Mouse (Mus musculus): ENCODE data around the gene Prmt8. TPM values are rescaled to one million over a fixed set of nuclear protein-coding genes. Genes with fewer than 3 reads are reported as not detected.

Prmt8 gene
- total RNA-seq, 2 experiments from 2014 or later = not detected

GRCm38 (mm10) chr6:127741162-127741561 lies 28.1 kb downstream of the Prmt8 start:
- DNase-seq (ENCODE audit: low spot score) = no peak
- intact Hi-C loops (cut with DNase I) = no loop called here

DNA sequence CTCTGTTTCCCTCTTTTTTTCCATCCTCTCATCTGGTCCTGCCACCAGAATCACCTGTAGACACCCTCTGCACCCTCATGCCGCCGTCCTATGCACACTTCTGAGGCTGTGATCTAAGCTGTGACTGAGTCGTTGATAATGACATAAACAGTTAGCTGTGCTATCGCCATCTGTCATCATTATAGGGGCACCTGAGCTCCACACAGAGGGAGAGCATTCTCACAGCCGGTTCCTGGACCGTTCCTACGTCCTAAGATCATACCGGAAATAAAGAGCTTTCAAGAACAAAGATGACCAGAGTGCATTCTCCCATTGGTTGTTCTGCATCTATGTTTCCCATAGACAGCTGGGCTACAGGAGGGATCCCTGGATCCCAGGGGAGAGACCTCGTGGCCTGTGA lies 28.6 kb downstream of the Prmt8 start:
- no peak for DNase-seq (ENCODE audit: low spot score)
- intact Hi-C loops (cut with DNase I) = no loop called here

DNA sequence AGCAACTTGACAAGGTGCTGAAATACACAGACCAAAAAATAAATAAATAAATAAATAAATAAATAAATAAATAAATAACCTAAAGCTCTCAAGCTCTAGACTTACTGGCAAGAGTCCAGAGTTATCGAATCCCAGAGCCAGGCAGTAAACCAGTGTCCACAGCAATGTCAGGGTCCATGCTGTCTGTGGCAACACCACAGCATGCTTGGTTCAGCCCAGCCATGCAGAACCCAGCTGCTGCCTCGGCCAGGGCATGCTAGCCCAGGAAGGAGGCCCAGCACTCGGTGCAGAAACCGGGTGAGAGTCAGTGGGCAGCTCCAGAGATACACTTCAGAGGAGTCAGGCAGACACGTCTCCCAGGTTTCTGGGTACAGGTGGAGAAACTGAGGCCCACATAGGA lies 29.4 kb downstream of the Prmt8 start:
- intact Hi-C loops (cut with DNase I) = no loop called here
- no peak for DNase-seq (ENCODE audit: low spot score)

DNA sequence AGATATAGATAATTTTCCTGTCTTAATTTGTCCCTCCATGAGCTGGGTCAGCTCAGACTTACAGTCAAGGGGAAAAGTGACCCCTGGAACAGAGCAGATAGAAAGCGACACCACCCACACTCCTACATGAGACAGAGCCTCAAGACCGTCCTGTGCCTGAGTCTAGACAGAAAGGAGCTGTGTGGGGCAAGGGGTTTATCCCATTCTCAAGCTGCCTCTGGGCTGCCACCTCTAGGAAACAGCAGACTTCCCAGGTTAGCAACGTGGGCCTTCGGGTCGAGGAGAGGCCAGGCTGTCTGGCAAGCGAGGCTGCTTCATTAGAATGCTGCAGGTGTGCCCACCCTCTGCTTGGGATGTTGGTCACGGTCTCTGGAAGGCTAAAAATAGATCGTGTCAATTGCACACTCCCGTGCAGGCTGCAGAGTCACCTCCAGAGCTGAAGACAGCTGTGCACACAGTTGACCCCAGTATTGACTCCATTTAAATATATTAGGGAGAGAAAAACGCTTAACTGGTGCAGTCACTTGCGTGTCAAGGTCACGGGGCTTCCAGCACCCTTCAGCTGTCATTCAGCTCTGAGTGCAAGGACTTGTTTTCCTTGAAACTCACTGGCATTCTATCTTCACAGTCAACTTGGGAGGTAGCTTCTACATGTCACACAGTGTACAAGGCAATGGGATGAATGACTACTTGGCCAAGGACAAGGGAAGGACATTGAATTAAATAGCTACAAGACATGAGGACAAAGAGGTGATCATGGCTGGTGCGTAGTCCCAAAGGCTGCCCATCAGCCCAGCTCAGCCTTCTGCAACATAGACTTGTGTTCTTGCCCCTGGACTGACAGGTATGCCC lies 33.9 kb downstream of the Prmt8 start:
- DNase-seq (ENCODE audit: low spot score) = no peak
- intact Hi-C loops (cut with DNase I) = no loop called here

GRCm38 (mm10) chr6:127723126-127723525 lies 46.1 kb downstream of the Prmt8 start:
- no peak for DNase-seq (ENCODE audit: low spot score)

DNA sequence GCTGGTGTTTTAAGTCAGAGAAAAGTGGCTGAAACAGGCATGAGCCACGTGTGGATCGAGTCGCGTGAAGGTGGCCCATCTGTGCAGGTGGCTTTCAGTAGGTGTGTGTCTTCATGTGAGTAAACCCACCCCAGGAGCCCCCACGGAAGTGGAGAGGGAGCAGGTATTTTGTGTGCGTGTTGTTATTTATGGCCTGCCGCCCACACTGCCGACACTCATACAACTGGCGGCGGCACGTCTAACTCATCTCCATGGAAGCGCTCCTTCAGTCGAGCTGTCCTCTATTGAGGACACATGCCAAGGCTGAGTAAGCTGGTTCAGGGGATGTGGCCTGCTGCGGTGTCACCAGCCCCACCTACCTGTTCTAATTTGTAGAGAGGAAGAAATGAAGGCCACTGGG lies 49.4 kb downstream of the Prmt8 start:
- intact Hi-C loops (cut with DNase I) = no loop called here
- DNase-seq (ENCODE audit: low spot score) = no peak

More at GRCm38 (mm10) chr6:127723126-127723525, 46.1 kb downstream of the Prmt8 start:
- intact Hi-C loops (cut with DNase I) = no loop called here

DNA sequence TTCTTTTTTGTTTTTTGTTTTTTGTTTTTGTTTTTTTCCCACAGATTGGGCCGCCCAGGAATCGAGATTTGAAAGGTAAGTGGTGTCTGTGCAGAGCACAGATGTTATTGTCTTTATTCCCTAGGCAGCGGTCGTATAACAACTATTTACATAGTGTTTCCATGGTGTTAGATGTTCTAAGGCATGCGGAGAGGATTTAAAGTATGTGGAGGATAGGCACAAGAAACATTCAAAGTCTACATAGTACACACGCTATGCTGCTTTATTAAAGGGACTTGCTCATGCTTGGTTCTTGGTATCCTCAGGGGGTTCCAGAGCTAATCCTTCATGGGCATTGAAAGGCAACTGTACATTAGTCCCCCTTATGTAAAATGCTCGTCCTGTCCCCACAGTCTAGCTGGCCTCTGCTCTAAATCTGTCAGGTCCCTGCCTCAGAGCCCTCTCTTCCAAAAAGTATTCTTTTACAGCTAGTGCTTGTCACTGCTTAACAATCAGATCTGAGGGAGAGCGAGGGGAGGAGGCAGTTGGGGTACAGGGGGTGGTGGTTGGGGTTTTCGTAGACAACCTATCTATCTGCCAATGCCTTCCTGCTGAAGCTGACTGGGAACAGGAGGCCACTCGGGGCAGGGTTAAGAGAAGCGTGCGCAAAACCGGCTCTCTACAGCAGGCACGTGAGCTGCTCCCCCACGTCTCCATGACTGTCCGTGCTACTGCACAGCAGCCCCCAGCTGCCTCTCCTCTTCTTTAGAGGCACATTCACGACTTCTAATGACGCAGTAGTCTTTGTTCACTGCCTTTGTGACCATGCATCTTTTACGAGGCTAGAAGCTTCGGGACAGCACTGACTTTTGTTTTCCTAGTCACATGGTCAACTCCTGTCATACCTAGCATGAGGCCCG lies 51.8 kb downstream of the Prmt8 start:
- intact Hi-C loops (cut with DNase I) = no loop called here
- DNase-seq (ENCODE audit: low spot score) = no peak

- intact Hi-C loops (cut with DNase I) = no loop called here
- no peak for DNase-seq (ENCODE audit: low spot score)
Observed at GRCm38 (mm10) chr6:127715428-127715827, 53.8 kb downstream of the Prmt8 start.

DNA sequence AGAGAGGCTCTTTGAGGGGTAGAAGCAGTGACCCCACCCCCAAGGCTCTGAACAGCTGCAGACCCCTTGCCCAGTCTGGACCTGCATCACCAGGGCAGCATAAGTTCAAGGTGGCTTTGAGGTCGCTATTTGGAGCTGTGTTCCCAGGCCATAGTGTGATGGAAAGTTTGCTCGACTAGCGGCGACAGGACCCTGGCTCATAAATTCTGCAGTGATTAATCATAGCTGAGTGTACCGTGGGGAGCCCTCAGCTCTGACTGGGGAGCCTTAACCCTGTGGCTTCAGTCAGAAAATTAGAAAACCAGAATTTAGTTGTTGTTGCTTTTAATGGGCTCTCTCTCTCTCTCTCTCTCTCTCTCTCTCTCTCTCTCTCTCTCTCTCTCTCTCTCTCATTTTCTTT lies 54.4 kb downstream of the Prmt8 start:
- DNase-seq (ENCODE audit: low spot score) = no peak
- intact Hi-C loops (cut with DNase I) = no loop called here

GRCm38 (mm10) chr6:127708218-127708628 lies 61.0 kb downstream of the Prmt8 start:
- intact Hi-C loops (cut with DNase I) = no loop called here
- no peak for DNase-seq (ENCODE audit: low spot score)

- intact Hi-C loops (cut with DNase I) = no loop called here
- DNase-seq (ENCODE audit: low spot score) = no peak
Observed at GRCm38 (mm10) chr6:127701036-127701783, 68.1 kb downstream of the Prmt8 start.

DNA sequence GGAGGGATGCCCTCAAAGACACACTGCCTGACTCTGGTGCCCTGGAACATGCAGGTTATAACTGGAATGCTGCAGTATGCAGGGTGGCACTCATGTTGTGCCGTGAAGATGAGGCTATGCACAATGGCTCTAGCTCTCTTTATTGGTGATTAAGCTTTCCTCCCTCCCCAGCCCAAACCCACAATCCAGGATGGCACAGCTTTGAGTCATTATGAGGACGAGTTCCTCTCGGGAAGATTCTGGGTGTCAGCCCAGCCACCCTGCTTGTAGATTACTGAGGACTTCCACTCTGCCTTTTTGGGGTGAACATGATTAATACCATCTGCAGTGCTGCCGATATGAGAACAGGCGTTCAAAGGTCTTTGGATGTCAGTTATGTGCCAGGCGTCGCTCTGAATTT lies 75.6 kb downstream of the Prmt8 start:
- intact Hi-C loops (cut with DNase I) = no loop called here
- DNase-seq (ENCODE audit: low spot score) = no peak

DNA sequence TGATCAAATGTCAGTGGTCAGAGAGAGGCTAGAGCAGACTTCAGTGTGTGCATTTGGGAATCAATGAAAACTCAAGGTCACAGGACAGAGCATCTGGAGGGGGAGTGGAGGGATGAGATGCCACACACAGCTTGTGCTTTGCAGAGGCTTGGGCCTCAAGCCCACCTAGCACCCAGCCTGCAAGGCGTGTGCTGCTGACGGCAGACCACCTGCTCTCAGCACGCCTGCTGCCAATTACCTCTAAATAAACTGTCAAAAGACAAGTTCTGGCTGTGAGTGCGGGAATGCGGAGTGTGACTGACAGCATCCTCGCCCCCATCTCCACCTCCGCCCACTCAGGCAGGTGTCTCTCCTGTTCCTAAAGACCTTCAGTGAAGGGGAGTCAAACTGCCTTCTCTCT lies 77.0 kb downstream of the Prmt8 start:
- no peak for DNase-seq (ENCODE audit: low spot score)
- intact Hi-C loops (cut with DNase I) = no loop called here

DNA sequence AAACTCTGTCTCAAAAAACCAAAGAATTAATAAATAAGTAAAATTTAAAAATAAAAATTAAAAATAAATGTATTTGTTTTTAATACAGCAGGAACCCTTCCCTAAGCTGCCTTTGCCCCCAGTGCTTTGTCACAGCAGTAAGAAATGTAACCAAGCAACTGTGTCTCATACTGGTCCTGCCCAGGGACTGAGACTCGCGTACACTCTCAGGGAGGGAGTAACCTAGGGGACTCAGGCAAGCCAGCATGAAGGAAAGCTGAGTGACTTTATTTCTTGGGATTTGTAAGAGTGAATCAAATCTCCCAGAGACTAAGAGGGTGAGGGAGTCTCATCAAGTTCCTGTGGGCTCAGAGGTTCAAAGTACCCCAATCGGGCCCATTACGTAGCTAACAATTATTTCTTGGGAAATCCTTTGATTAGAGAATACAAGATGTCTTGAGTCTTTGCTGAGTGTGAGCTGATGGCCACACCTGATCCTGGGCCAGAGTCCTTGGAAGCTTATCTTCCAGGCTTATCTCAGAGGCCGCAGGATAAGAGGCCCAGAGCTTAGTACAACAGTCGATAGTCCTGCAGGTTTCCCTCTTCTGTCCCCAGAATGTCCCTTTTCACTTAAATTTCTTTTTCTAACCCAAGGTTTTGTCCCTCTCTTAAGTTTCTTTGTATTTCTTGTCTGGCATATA lies 82.0 kb downstream of the Prmt8 start:
- DNase-seq (ENCODE audit: low spot score) = no peak
- intact Hi-C loops (cut with DNase I) = no loop called here

DNA sequence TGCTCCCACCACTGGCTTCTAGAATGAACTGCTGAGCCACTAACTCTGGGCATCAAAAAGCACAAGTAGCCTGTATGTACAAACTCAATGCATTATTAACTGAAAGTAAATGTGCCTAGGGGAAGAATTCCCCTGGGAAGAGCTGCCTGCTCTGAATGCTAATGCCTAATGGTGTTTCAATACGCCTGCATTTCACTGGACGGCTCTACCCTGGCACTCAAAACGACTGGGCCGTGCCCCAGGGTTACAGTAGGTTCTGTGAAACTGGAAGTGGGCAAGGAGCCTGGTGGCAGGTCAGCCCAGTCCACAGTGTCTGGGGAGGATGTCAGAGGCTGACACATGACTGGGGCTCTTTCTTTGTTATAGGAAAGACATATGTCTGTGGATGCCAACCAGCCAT lies 84.3 kb downstream of the Prmt8 start:
- DNase-seq (ENCODE audit: low spot score) = no peak
- intact Hi-C loops (cut with DNase I) = no loop called here

DNA sequence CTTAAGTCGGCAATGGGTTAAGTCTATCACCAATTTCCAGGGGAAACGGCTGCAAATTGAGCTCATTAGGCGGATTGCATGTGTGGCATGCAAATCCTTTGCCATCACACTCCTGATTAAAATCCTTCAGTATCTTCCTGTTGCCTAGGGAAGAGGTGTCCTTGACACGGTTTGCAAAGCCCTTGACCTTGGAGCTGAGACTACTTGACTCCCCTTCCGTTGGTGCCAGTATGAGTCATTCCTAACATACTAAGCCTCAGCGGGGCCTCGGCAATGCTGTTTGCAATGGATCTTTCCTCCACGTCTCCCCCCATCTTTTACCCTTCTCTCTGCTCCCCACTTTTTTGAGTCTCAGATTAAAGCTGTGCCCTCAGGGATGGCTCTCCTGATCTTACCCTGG lies 85.7 kb downstream of the Prmt8 start:
- intact Hi-C loops (cut with DNase I) = no loop called here
- DNase-seq (ENCODE audit: low spot score) = no peak

GRCm38 (mm10) chr6:127680784-127681183 lies 88.5 kb downstream of the Prmt8 start:
- intact Hi-C loops (cut with DNase I) = no loop called here
- DNase-seq (ENCODE audit: low spot score) = no peak

DNA sequence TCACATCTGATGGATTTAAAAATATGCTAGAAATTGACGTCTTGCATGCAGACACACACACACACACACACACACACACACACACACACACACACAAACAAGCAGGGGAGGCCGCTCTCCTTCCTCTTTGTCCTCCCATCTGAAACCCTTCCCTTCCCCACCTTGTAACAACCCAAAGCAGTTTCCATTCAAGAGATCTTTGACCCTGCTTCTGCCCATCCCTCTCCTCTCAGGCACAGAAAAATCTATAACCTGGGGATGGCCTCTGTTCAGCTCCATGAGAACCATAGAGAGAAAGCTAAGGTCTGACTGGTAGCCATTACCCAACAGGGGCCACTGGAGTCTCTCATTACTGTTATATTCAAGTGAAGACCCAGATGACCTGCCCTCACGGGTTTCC lies 90.3 kb downstream of the Prmt8 start:
- DNase-seq (ENCODE audit: low spot score) = no peak
- intact Hi-C loops (cut with DNase I) = no loop called here

- no peak for DNase-seq (ENCODE audit: low spot score)
- intact Hi-C loops (cut with DNase I) = no loop called here
Observed at GRCm38 (mm10) chr6:127678320-127678719, 91.0 kb downstream of the Prmt8 start.

DNA sequence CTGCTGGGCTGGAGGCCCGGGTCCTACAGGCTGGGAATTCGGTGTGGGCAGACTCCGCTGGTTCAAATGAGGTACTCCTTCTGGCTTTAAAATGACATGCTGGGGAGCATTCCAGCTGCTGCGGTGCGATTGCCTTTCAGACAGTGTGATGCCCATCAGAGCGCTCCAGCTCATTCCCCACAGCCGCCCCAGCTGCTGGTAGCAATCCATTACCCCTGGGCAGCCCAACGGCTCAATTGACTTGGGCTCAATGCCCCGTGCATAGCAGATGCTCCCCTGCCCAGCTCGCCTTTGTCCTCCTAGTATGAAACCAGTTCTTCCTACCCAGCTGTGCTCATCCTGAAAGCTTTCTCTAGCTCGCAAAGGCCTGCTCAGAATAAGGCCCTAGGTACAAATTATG lies 92.4 kb downstream of the Prmt8 start:
- intact Hi-C loops (cut with DNase I) = no loop called here
- no peak for DNase-seq (ENCODE audit: low spot score)

Data from heart, postnatal 25 days (tissue).